Mouse (Mus musculus): ENCODE data around the gene Egln2. TPM values are rescaled to one million over a fixed set of nuclear protein-coding genes. Genes with fewer than 3 reads are reported as not detected.

Gene Egln2
- polyA plus RNA-seq, 1 experiment from 2014 or later, result 48.1 TPM

DNA sequence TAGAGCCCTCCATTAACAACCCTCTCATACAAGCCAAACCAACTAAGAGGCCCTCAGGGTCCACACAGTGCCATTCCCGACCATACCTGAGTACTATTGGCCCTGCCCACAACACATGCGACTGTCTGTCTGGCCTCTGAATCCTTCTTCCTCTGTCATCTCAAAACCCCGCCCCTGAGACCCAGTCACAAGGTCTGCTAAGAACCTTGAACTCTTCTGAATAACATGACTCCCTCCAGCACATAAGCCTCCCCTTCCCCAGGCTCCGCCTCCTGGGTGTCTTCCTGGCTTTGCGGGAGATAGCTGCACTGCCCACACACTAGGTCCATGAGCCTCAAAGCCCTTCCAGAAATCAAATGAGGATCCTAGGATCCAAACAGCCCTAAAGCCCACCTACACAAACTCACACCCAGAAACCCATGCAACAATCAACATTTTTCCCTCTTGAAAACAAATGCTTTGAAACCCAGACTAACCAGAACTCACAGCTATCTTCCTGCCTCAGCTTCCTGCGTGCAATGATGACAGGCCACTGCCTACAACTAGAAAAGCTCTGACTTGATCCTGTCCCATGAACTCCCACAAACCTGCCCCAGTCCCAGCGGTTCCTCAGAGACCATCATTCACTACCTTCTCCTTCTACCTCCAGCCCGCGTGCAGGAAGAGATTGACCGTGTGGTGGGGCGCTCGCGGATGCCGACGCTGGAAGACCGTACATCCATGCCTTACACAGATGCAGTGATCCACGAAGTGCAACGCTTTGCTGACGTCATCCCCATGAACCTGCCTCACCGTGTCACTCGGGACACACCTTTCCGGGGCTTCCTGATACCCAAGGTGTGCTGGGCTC, 35.9 kb downstream of the Egln2 start:
- Histone ChIP-seq H3K9me3 (0 out of 2 replicates have a peak, but pooled peaks cover 3% of the 10 kb centered on the region), H3K4me2 (no peak overlapping the region), H3K36me3 (no peaks in the 10 kb centered on the region), H3K27me3 (replicated peaks) (no peaks in the 10 kb centered on the region), H3K27ac (replicated peaks) (no peak overlapping the region), H3K9ac (no peak overlapping the region), H3K4me1 (peaks cover 6% of the 10 kb centered on the region), H3K4me3 (no peak overlapping the region)
- WGBS, result 83% methylated on average over 22 of the region's 22 CpGs
- ATAC-seq (ENCODE audit: extremely low read depth, insufficient number of reproducible peaks, low FRiP score, low TSS enrichment), result no peak

DNA sequence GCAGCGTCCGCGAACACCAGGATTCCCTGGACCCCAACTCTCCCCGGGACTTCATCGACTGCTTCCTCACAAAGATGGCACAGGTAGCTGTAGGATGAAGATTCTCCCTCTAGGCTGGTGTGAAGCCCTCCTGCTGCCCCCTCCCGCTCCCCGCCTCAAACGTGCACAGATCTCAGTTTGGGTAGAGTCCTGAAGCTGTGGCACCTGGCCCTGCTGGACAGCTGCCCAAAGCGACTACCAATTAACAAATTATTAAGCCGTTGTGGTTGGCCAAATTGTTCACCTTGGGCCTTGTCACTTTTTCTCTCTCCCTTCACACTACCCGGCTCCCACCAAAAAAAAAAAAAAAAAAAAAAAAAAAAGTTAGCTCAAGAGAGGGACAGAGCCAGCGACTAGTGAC, 36.8 kb downstream of the Egln2 start:
- ATAC-seq (ENCODE audit: extremely low read depth, insufficient number of reproducible peaks, low FRiP score, low TSS enrichment), result no peak
- 75% methylated on average over 12 of the region's 12 CpGs for WGBS

DNA sequence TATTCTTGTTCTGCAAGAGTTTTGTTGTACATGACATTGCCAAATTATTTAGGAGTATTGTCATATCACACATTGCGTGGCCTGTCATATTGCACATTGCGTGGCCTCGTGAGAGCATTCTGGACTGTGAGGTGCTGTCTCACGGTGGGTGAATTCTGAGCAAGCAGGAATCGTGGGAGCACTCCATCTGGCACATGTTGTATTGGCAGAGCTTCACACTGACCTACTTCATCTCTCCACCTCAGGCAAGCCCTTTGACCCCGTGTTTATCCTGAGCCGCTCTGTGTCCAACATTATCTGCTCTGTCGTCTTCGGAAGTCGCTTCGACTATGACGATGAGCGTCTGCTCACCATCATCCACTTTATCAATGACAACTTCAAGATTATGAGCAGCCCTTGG, 37.7 kb downstream of the Egln2 start:
- no peak overlapping the region for H3K4me2 ChIP-seq
- H3K4me3 ChIP-seq, result no peak overlapping the region
- no peaks in the 10 kb centered on the region for H3K36me3 ChIP-seq
- H3K27me3 ChIP-seq (replicated peaks), result no peaks in the 10 kb centered on the region
- peaks cover 6% of the 10 kb centered on the region for H3K4me1 ChIP-seq
- ATAC-seq (ENCODE audit: extremely low read depth, insufficient number of reproducible peaks, low FRiP score, low TSS enrichment), result no peak
- H3K27ac ChIP-seq (replicated peaks), result no peak overlapping the region
- 0 out of 2 replicates have a peak, but pooled peaks cover 3% of the 10 kb centered on the region for H3K9me3 ChIP-seq
- WGBS, result 55% methylated on average over 13 of the region's 13 CpGs
- H3K9ac ChIP-seq, result no peak overlapping the region

More for the DNA sequence above, 36.8 kb downstream of the Egln2 start:
- no peak overlapping the region for H3K27ac ChIP-seq (replicated peaks)
- no peak overlapping the region for H3K4me2 ChIP-seq
- no peak overlapping the region for H3K4me3 ChIP-seq
- H3K36me3 ChIP-seq, result no peaks in the 10 kb centered on the region
- H3K4me1 ChIP-seq, result peaks cover 6% of the 10 kb centered on the region
- H3K9me3 ChIP-seq, result 0 out of 2 replicates have a peak, but pooled peaks cover 3% of the 10 kb centered on the region
- no peak overlapping the region for H3K9ac ChIP-seq
- no peaks in the 10 kb centered on the region for H3K27me3 ChIP-seq (replicated peaks)

DNA sequence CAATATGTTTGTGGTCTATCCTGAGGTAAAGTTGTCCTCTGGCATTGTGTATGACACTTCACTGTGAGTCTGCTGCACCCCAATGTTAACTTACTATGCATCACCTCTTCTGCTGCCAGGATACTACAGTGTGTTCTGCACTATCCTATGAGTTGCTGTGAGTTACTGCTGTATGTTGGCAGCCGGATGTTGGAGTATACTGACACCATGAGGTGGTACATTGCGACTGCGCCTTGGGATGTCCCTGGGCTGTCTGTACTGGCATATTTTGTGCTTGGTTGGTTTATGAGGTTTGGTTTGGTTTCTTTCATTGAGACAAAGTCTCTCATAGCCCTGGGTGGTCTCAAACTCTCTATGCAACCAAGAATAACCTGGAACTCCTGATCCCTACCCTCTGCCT, 38.4 kb downstream of the Egln2 start:
- Histone ChIP-seq H3K27ac (replicated peaks) (no peak overlapping the region), H3K9me3 (0 out of 2 replicates have a peak, but pooled peaks cover 3% of the 10 kb centered on the region), H3K27me3 (replicated peaks) (no peaks in the 10 kb centered on the region), H3K4me1 (peaks cover 5% of the 10 kb centered on the region), H3K4me3 (no peak overlapping the region), H3K9ac (no peak overlapping the region), H3K4me2 (no peak overlapping the region), H3K36me3 (no peaks in the 10 kb centered on the region)
- 47% methylated on average over 3 of the region's 3 CpGs for WGBS
- no peak for ATAC-seq (ENCODE audit: extremely low read depth, insufficient number of reproducible peaks, low FRiP score, low TSS enrichment)

DNA sequence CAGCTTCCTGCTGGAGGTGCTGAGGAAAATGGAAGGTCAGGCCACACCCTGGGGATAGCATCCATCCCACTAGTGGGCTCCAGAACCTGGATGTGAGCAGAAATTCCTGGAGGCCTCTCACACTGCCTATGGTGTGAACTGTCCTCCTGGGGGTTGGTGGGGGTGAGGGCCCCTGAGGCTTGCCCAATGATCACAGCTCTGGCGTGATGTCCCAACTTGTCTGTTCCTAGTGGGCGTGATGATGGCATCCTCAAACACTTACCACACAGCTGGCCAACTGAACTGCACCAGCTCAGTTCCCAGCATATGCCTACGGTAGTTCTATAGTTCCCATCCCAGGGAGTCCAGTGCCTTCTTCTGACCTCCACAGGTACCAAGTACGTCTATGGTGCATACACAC, 41.6 kb downstream of the Egln2 start:
- no peak overlapping the region for H3K27ac ChIP-seq (replicated peaks)
- 76% methylated on average over 4 of the region's 4 CpGs for WGBS
- H3K4me3 ChIP-seq, result no peak overlapping the region
- no peak overlapping the region for H3K4me2 ChIP-seq
- no peak overlapping the region for H3K9ac ChIP-seq
- no peak for ATAC-seq (ENCODE audit: extremely low read depth, insufficient number of reproducible peaks, low FRiP score, low TSS enrichment)
- H3K9me3 ChIP-seq, result no peaks in the 10 kb centered on the region
- no peaks in the 10 kb centered on the region for H3K27me3 ChIP-seq (replicated peaks)
- H3K4me1 ChIP-seq, result no peaks in the 10 kb centered on the region
- no peaks in the 10 kb centered on the region for H3K36me3 ChIP-seq

GRCm38 (mm10) chr7:27124305-27124832, 42.2 kb downstream of the Egln2 start:
- H3K4me3 ChIP-seq, result no peak overlapping the region
- no peaks in the 10 kb centered on the region for H3K9me3 ChIP-seq
- no peak for ATAC-seq (ENCODE audit: extremely low read depth, insufficient number of reproducible peaks, low FRiP score, low TSS enrichment)
- no peaks in the 10 kb centered on the region for H3K36me3 ChIP-seq
- no peak overlapping the region for H3K9ac ChIP-seq
- WGBS, result 65% methylated on average over 5 of the region's 5 CpGs
- H3K4me2 ChIP-seq, result no peak overlapping the region
- no peaks in the 10 kb centered on the region for H3K4me1 ChIP-seq
- H3K27me3 ChIP-seq (replicated peaks), result no peaks in the 10 kb centered on the region
- no peak overlapping the region for H3K27ac ChIP-seq (replicated peaks)

DNA sequence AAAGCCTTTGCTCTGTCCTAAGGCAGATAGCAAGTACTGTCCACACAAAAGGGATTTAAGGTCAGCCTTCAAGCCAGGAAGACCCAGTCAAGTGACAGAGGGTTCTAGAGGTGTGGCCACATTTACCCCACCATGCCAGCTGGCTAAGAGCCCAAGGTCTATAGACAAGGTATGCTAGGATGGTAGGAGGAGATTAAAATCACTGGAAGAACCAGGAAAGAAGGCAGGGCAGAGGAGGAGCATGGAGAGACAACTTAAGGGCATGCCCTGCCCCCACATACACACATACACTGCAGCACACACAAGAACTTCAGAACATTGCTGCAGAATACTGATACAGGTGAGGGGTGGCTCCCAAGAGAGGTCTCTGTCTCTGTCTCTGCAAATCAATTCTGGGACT, 46.9 kb downstream of the Egln2 start, which contains the start of gene Cyp2f2:
Gene Cyp2f2, plus strand, starts transcription at position 234 of the 400 bp plus-strand sequence.
- H3K27ac ChIP-seq (replicated peaks), result no peak within 1 kb of the TSS
- H3K27me3 ChIP-seq (replicated peaks), result no peaks in the 10 kb centered on the region
- no peaks in the 10 kb centered on the region for H3K36me3 ChIP-seq
- no peak within 1 kb of the TSS for H3K4me3 ChIP-seq
- no peaks in the 10 kb centered on the region for H3K9me3 ChIP-seq
- no peak within 1 kb of the TSS for H3K4me2 ChIP-seq
- H3K4me1 ChIP-seq, result no peaks in the 10 kb centered on the region
- ATAC-seq (ENCODE audit: extremely low read depth, insufficient number of reproducible peaks, low FRiP score, low TSS enrichment), result no peak
- no peak within 1 kb of the TSS for H3K9ac ChIP-seq

DNA sequence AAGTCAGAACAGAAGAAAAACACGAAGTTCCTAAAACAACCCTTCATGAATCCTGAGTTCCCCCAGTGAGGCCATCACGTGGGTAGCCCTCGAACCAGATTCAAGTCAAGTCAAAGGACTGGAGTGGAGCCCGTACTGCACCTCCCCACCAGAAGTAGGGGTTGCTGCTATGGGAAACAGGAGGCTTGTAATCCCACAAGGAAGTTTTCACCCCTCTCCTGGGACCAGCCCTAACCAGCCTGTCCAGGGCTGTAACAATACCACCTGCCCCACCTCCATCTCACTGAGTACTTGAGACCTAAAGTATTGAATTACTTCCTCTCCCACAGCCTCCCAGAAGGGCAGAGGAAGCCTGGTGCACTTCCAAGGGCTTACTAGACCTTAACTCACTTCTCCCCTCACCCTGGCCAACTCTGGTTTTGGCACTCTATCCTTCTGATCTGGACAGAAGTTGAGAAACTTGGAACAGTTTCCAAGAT, 48.5 kb downstream of the Egln2 start:
- no peaks in the 10 kb centered on the region for H3K36me3 ChIP-seq
- H3K4me2 ChIP-seq, result no peak overlapping the region
- no peaks in the 10 kb centered on the region for H3K9me3 ChIP-seq
- no peaks in the 10 kb centered on the region for H3K4me1 ChIP-seq
- no peak overlapping the region for H3K4me3 ChIP-seq
- no peak overlapping the region for H3K9ac ChIP-seq
- 62% methylated on average over 4 of the region's 4 CpGs for WGBS
- H3K27me3 ChIP-seq (replicated peaks), result no peaks in the 10 kb centered on the region
- no peak for ATAC-seq (ENCODE audit: extremely low read depth, insufficient number of reproducible peaks, low FRiP score, low TSS enrichment)
- no peak overlapping the region for H3K27ac ChIP-seq (replicated peaks)

- ATAC-seq (ENCODE audit: extremely low read depth, insufficient number of reproducible peaks, low FRiP score, low TSS enrichment), result no peak
- 56% methylated on average over 3 of the region's 3 CpGs for WGBS
- Histone ChIP-seq H3K4me3 (no peak overlapping the region), H3K4me2 (no peak overlapping the region), H3K27ac (replicated peaks) (no peak overlapping the region), H3K9me3 (peaks cover 6% of the 10 kb centered on the region; the same call in 1 of the 2 replicates), H3K4me1 (no peaks in the 10 kb centered on the region), H3K9ac (no peak overlapping the region), H3K36me3 (no peaks in the 10 kb centered on the region), H3K27me3 (replicated peaks) (no peaks in the 10 kb centered on the region)
Observed at GRCm38 (mm10) chr7:27111987-27112386, 54.6 kb downstream of the Egln2 start.

GRCm38 (mm10) chr7:27111038-27111437, 55.6 kb downstream of the Egln2 start:
- Histone ChIP-seq H3K9me3 (peaks cover 6% of the 10 kb centered on the region; the same call in 1 of the 2 replicates), H3K4me2 (no peak overlapping the region), H3K27me3 (replicated peaks) (no peaks in the 10 kb centered on the region), H3K9ac (no peak overlapping the region), H3K4me3 (no peak overlapping the region), H3K27ac (replicated peaks) (no peak overlapping the region), H3K36me3 (no peaks in the 10 kb centered on the region), H3K4me1 (no peaks in the 10 kb centered on the region)
- ATAC-seq (ENCODE audit: extremely low read depth, insufficient number of reproducible peaks, low FRiP score, low TSS enrichment), result no peak
- WGBS, result 77% methylated on average over 1 of the region's 1 CpGs

- no peak overlapping the region for H3K4me2 ChIP-seq
- no peaks in the 10 kb centered on the region for H3K4me1 ChIP-seq
- H3K4me3 ChIP-seq, result no peak overlapping the region
- H3K27me3 ChIP-seq (replicated peaks), result no peaks in the 10 kb centered on the region
- no peak overlapping the region for H3K9ac ChIP-seq
- ATAC-seq (ENCODE audit: extremely low read depth, insufficient number of reproducible peaks, low FRiP score, low TSS enrichment), result no peak
- no peak overlapping the region for H3K27ac ChIP-seq (replicated peaks)
- peaks cover 6% of the 10 kb centered on the region; the same call in 1 of the 2 replicates for H3K9me3 ChIP-seq
- no peaks in the 10 kb centered on the region for H3K36me3 ChIP-seq
Observed at GRCm38 (mm10) chr7:27110327-27110726, 56.3 kb downstream of the Egln2 start.
